Mouse (Mus musculus) liver, adult 2 months (tissue): ENCODE data around the gene Gm21887.
"Not testable (repeated sequence)": the region's sequence is repeated elsewhere in the genome, so short reads cannot be mapped to it uniquely, and the experiment has no call there.

Experiments
- CTCF ChIP-seq: fragments of 200-500 bp; IDR thresholded peaks from 2 replicates; pipeline ENCODE4 v1.5.1; 2011; ENCODE audit warnings: low read depth, low read length, control low read depth
- POLR2A ChIP-seq: fragments of 200-500 bp; IDR thresholded peaks from 2 replicates; pipeline ENCODE4 v1.6.1; 2011; ENCODE audit warnings: low read length, control low read depth; ENCODE audit not compliant: insufficient read depth; ENCODE audit errors: extremely low read depth

DNA sequence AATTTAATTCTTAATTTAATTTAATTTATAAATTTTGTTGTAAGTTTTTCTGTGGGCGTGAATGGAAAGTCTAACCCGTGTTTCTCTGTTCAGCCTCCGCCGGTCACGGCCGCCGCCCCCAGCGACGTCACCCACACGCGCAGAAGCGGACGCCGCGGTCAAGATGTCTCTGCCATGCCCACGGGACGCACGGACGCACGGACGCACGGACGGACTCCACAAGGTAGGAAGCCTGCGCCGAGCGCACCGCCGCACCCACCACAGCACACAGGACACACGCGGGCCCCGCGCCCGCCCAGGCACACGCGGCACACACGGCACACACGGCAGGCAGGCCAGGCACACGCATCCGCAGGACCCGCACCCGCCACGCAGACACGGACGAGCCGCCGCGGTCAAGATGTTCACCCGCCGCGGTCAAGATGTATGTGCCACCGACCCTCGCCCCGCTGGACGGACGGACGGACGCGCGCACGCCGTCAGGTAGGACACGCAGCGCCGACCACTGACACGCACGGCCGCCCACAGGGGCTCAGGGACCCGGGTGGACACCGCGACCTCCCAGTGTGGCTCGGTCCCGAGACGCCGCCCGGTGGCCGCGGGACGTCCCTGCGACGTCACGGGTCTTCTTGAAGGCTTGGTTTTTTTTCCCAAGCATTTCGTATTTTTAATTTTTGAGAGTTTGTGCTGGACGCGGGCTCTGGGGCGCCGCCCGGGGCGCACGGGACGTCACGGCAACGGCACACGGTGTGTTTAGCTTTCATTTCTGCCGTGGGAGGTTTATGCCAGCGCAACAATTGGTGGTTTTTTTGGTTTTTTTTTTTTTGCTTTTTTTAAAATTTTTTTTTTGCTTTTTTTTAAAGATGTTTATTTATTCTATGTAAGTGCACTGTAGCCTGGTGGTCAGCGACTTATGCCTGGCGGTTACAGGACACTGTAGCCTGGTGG lies 1.4 kb downstream of the Gm21887 start:
- not testable (repeated sequence) for TF ChIP-seq CTCF, POLR2A
